Mouse (Mus musculus) lung, postnatal 0 days (tissue): ENCODE data around the gene Top2a. TPM values are rescaled to one million over a fixed set of nuclear protein-coding genes. Genes with fewer than 3 reads are reported as not detected.

Source experiments
- ATAC-seq: fragments of 200-750 bp; cut with Nextera tagmentation; 2 replicates; pipeline ENCODE4 v1.8.0; 2017; ENCODE audit warnings: moderate library complexity
- DNase-seq: peaks from one replicate; pipeline ENCODE4 v3.0.0-alpha.2; 2016; ENCODE audit warnings: low spot score
- H3K27ac ChIP-seq: fragments of 300-500 bp; sonication (generic); 2 replicates; pipeline ENCODE4 v1.5.1; 2014; ENCODE audit warnings: antibody characterized with exemption, mild to moderate bottlenecking, low read length, mixed read lengths
- H3K27me3 ChIP-seq: fragments of 300-500 bp; sonication (generic); replicated peaks from 2 replicates; pipeline ENCODE4 v1.6.1; 2014; ENCODE audit warnings: low read length, mixed read lengths; ENCODE audit not compliant: insufficient read depth
- H3K36me3 ChIP-seq: fragments of 300-500 bp; sonication (generic); 2 replicates; pipeline ENCODE4 v1.6.1; 2014; ENCODE audit warnings: low read length, mixed read lengths; ENCODE audit not compliant: insufficient read depth
- H3K4me1 ChIP-seq: fragments of 300-500 bp; sonication (generic); 2 replicates; pipeline ENCODE4 v1.6.1; 2014; ENCODE audit warnings: antibody characterized with exemption, low read depth, low read length, mixed read lengths; ENCODE audit not compliant: insufficient read depth
- H3K4me2 ChIP-seq: fragments of 300-500 bp; sonication (generic); replicated peaks from 2 replicates; pipeline ENCODE4 v1.6.1; 2014; ENCODE audit warnings: low read depth, mild to moderate bottlenecking, low read length, moderate library complexity, mixed read lengths
- H3K4me3 ChIP-seq: fragments of 300-500 bp; sonication (generic); 2 replicates; pipeline ENCODE4 v1.5.1; 2014; ENCODE audit warnings: low read depth, low read length
- H3K9ac ChIP-seq: fragments of 300-500 bp; sonication (generic); replicated peaks from 2 replicates; pipeline ENCODE4 v1.6.1; 2014; ENCODE audit warnings: low read depth, mild to moderate bottlenecking
- H3K9me3 ChIP-seq: fragments of 300-500 bp; sonication (generic); 2 replicates; pipeline ENCODE4 v1.6.1; 2016; ENCODE audit warnings: low read length, mixed read lengths
- CTCF ChIP-seq: IDR thresholded peaks from 2 replicates; pipeline ENCODE4 v1.5.1; 2016; ENCODE audit warnings: antibody characterized with exemption, mild to moderate bottlenecking
- EP300 ChIP-seq: IDR thresholded peaks from 2 replicates; pipeline ENCODE4 v1.6.1; 2016; ENCODE audit warnings: antibody characterized with exemption, mild to moderate bottlenecking, control low read depth
- WGBS: fragments of 180-500 bp; shearing (Covaris S2); extraction: QIAGEN DNeasy Blood & Tissue Kit; methylation state at CpG from one replicate; pipeline ENCODE4 v1.1.7; 2014; 5-methylcytosine and 5-hydroxymethylcytosine counted together
- polyA plus RNA-seq: library from polyadenylated mRNA; unstranded; fragments of >200 nt; fragmentation: Nextera tagmentation; extraction: Ambion mirVana; gene quantifications from 2 replicates; pipeline ENCODE4 v1.2.1, GENCODE M21; 2015

Gene Top2a
- polyA plus RNA-seq, 1 experiment from 2014 or later, result 11.1 TPM

DNA sequence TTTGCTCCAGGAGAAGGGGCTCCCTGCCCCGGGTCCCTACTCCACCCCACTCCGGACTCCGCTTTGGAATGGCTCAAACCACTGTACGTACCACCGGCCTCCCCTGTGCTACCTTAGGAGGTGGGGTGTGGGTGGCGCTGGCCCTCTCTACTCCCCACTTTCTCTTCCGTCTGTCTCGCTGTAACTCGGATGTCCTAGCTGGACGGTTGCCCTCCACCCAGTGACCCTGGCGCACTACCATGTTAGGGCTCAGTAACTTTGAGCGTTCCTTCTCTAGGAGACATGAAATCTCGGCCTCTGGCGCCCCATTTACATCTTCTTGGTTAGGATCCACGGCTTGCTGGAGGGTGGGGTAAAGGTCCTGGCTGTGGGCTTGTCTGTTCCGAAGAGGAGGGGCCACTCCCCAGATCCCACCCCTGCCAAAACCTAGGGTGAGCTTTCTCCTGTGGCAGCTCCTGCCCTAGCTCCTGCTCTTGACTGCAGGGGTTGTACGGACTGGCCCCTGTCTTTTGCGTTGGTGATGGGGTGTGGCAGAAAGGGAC, 62.9 kb downstream of the Top2a start:
- TF ChIP-seq CTCF, result no peak
- TF ChIP-seq EP300, result no peak
- Histone ChIP-seq H3K27ac (peak overlapping the region; percentile 86), H3K36me3 (peaks cover 1% of the 10 kb centered on the region; the same call in 1 of the 2 replicates), H3K9ac (peak overlapping the region; percentile 69), H3K4me2 (peak overlapping the region; percentile 98), H3K4me1 (peaks cover 33% of the 10 kb centered on the region), H3K27me3 (no peaks in the 10 kb centered on the region), H3K4me3 (peak overlapping the region; percentile 63), H3K9me3 (no peaks in the 10 kb centered on the region)
- ATAC-seq (no peak), DNase-seq (peak; percentile 56)
- WGBS, result 3% methylated on average over 16 of the region's 18 CpGs

DNA sequence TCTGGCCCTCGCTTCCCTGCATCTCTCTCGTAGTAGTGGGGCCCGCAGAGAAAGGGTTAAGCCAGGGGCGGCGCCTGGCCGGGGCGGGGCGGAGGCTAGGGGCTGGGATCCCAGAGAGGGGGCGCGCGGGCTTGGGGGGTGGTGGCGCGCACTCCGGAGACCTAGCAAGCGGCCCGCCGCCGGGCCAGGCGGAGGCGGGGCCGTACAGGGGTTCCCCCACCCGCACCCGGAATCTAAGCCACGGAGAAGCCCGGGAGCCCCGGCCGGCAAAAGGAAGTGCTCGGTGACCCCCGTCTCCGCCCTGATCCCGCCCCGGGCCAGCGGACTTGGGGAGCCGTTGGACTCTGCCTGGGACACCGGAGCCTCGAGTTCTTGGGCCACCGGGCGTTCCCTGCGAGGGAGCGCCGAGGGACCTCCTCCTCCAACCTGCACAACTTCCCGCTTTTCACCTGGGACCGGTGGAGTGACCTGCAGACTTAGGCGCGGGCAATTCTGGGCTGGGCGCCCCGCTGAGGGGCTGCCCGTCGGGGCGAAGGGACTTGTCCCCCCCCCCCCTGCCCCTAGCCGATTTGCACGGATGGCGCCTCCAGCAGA, 63.6 kb downstream of the Top2a start:
- peak; percentile 40 for ATAC-seq
- DNase-seq, result peak; percentile 79
- H3K4me1 ChIP-seq, result peaks cover 27% of the 10 kb centered on the region

DNA sequence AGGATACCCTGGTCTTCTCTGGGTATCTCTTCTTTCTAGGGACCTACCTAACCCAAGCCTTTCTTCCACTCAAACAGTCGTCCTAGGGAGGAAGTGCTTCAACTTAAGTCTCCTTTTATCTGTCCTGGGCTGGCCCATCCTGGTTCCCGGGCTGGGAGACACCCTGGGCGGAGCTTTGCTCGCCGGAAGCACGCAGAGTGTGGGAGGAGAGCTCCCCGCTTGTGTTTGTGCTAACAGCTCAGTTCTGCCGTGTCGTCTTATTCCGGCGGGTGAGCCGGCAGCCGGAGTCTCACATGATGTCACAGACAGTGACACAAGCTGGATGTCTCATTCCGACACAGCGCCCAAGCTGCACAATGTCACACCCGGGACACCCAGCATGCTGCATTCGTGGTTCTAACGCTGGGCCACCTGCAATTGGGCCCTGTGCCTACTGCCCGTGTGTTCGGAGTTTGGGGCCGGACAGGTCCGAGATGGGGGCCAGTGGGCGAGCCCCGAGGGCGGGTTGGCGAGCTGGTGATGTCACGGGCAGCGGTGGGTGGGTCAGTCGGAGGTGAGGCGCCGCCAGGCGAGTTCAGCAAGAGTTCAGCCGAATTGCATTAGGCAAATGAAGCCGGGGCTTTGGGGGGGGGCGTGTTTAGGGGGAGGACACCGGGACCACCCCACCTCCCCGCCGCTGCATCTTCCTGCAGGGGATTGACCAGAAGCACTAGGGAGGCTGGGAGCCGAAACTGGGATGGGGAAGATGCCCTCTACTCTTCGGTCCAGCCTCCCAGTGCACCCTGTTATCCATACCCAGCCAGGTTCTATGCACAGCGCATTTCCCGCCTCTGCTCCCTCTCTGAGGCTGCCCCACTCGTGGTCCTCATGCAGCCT, 64.3 kb downstream of the Top2a start:
- Histone ChIP-seq H3K27ac (peak overlapping the region; percentile 86), H3K4me2 (peak overlapping the region; percentile 98), H3K4me3 (peak overlapping the region; percentile 63), H3K27me3 (no peaks in the 10 kb centered on the region), H3K36me3 (no peaks in the 10 kb centered on the region), H3K4me1 (peaks cover 27% of the 10 kb centered on the region), H3K9me3 (no peaks in the 10 kb centered on the region), H3K9ac (peak overlapping the region; percentile 69)
- 1% methylated on average over 42 of the region's 43 CpGs for WGBS
- DNase-seq (peak; percentile 96), ATAC-seq (peak; percentile 62)
- TF ChIP-seq EP300, result peak; percentile 44; the same call in 1 of the 2 replicates
- TF ChIP-seq CTCF, result no peak

More for the DNA sequence above, 63.6 kb downstream of the Top2a start:
- no peak for TF ChIP-seq EP300
- no peak for TF ChIP-seq CTCF
- H3K4me2 ChIP-seq, result peak overlapping the region; percentile 98
- H3K9me3 ChIP-seq, result no peaks in the 10 kb centered on the region
- whole genome bisulfite sequencing, result 2% methylated on average over 38 of the region's 53 CpGs
- H3K36me3 ChIP-seq, result no peaks in the 10 kb centered on the region
- H3K9ac ChIP-seq, result peak overlapping the region; percentile 69
- H3K27me3 ChIP-seq, result no peaks in the 10 kb centered on the region
- peak overlapping the region; percentile 86 for H3K27ac ChIP-seq
- H3K4me3 ChIP-seq, result peak overlapping the region; percentile 63

DNA sequence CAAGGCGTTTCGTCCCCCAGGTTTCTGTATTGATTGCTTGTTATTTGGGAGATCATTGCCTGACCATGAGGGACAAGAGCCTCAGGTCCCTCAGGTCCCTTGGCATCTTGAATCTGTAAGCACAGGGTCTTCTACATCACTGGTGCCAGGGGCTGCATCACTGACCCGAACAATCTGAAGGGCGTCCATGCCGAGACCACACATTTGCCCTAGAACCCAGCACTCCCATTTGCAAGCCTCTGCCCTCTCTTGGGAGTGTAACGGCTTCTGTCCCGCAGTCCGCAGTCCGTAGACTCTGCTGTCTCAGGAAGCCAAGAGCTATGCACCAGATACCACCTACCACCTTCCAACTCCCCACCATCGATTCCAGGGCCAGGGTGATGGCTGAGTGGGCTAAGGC, 67.6 kb downstream of the Top2a start:
- H3K27ac ChIP-seq, result no peak overlapping the region

DNA sequence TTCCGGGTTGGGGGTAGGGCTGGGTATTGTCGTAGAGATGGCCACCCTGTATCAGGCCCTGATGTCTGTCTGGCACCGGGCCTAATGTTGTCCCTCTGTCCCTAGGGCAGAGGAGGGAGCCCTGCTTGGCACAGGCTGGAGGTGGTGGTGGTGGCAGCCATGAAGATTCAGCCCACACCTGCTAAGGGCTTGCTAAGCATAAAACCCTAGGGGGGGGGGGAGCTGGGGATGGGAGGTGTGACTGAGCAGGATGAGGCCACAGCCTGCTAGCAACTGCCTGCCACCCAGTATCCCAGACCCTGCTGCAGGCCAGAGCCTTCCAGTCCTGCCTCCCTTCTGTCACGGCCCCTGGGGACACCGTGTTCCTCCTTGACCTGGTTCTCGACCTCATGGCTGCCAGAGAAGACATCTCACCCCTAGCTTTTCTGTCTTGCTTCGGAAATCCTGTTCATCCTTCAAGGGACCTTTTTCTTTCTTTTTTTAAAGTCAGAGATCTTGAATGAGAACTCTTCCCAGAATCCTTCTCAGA, 68.2 kb downstream of the Top2a start:
- H3K9me3 ChIP-seq, result no peaks in the 10 kb centered on the region
- H3K27me3 ChIP-seq, result no peaks in the 10 kb centered on the region
- DNase-seq (no peak), ATAC-seq (no peak)
- TF ChIP-seq CTCF, result no peak
- no peak for TF ChIP-seq EP300
- H3K27ac ChIP-seq, result peak overlapping the region; percentile 84
- WGBS, result 41% methylated on average over 6 of the region's 7 CpGs
- H3K36me3 ChIP-seq, result no peaks in the 10 kb centered on the region
- no peak overlapping the region for H3K9ac ChIP-seq
- H3K4me3 ChIP-seq, result no peak overlapping the region
- peaks cover 37% of the 10 kb centered on the region for H3K4me1 ChIP-seq
- H3K4me2 ChIP-seq, result 0 out of 2 replicates have a peak overlapping the region, but pooled peaks have one; percentile 34

More for the DNA sequence above, 67.6 kb downstream of the Top2a start:
- H3K36me3 ChIP-seq, result no peaks in the 10 kb centered on the region
- no peak overlapping the region for H3K4me2 ChIP-seq
- no peak overlapping the region for H3K4me3 ChIP-seq
- no peaks in the 10 kb centered on the region for H3K27me3 ChIP-seq
- peaks cover 33% of the 10 kb centered on the region for H3K4me1 ChIP-seq
- DNase-seq (no peak), ATAC-seq (no peak)
- TF ChIP-seq EP300 (no peak), CTCF (no peak)
- WGBS, result 76% methylated on average over 10 of the region's 10 CpGs
- no peaks in the 10 kb centered on the region for H3K9me3 ChIP-seq
- H3K9ac ChIP-seq, result no peak overlapping the region
